Mouse (Mus musculus): Measurements from ENCODE around the gene Slc25a38. TPM values are rescaled to one million over a fixed set of nuclear protein-coding genes. Genes with fewer than 3 reads are reported as not detected.

Gene Slc25a38
- polyA plus RNA-seq, 1 experiment, result 17.1 TPM

DNA sequence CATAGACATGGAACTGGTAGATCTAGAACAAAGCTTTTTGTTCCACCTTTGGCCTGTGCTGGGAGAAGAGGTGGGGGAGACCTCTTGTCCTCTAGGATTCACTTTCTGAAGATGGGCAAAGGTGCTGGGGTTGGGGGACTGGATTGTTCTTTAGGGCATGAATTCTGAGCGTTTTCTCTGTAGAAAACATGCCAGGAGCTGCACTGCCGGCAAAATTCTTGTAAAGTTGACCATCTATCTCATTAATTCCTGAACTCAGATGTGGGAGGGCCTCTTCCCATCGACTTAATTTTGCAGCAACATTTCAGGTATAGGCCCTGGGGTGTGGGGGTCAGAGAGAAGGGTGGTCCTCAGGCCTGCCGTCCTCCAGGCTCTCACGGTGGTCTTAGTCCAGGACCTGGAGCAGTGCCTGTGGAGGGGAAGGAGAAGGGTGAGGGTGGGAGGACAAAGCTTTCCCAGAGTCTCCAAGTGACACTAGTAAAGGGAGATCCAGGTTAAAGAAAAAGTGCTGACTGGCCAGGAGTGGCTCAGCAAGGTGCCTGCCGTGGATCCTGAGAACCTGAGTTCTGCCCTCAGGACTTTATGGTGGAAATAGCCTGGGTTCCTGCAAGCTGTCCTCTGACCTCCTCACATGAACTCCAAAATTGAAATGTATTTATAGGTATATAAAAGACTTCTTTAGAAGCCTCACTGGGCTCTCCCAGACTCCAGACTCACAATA lies 23.7 kb downstream of the Slc25a38 start:
- no peaks in the 10 kb centered on the region for H3K4me1 ChIP-seq (ENCODE audit: control insufficient read depth, insufficient read depth, low read length)
- no peak overlapping the region for H3K27ac ChIP-seq (ENCODE audit: insufficient read depth, low read length)
- TF ChIP-seq CTCF (IDR thresholded peaks at IDR 0.05; ENCODE audit: borderline replicate concordance, insufficient read depth, low read length) (no peak), POLR2A (IDR thresholded peaks at IDR 0.05; ENCODE audit: low read depth, low read length) (peak; percentile 33)
- H3K4me3 ChIP-seq (ENCODE audit: insufficient read depth, low read length), result no peak overlapping the region

DNA sequence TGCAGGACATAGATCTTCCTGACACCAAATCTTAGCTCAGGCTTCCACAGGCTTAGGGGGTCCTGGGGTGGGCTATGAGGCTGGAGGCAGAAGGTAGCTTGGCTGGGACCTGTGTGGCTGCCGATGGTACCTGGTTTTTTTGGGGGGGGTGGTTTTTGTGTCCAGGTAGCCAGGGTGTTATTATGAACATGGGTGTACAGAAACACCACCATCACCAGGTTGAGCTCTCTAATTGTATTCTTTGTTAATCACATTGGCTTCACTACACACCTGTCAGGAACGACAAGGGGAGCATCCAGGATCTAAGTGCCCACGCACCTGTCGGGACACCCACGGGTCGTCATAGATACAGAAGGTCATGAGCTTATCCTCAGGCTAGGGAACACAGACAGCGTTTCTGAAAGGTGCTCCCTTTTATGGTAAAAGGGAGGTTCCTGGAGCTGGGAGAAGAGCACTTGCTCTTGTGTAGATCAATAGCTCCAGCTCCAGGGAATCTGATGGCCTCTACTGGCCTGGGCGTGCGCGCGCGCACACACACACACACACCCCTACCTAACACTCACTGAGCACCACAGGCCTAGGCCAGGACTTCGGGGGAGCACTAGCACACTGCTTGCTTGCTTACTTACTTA lies 24.5 kb downstream of the Slc25a38 start:
- Histone ChIP-seq H3K4me3 (ENCODE audit: insufficient read depth, low read length) (no peak overlapping the region), H3K27ac (ENCODE audit: insufficient read depth, low read length) (no peak overlapping the region), H3K4me1 (ENCODE audit: control insufficient read depth, insufficient read depth, low read length) (no peaks in the 10 kb centered on the region)
- TF ChIP-seq CTCF (IDR thresholded peaks at IDR 0.05; ENCODE audit: borderline replicate concordance, insufficient read depth, low read length), result no peak
- no peak for TF ChIP-seq POLR2A (IDR thresholded peaks at IDR 0.05; ENCODE audit: low read depth, low read length)

DNA sequence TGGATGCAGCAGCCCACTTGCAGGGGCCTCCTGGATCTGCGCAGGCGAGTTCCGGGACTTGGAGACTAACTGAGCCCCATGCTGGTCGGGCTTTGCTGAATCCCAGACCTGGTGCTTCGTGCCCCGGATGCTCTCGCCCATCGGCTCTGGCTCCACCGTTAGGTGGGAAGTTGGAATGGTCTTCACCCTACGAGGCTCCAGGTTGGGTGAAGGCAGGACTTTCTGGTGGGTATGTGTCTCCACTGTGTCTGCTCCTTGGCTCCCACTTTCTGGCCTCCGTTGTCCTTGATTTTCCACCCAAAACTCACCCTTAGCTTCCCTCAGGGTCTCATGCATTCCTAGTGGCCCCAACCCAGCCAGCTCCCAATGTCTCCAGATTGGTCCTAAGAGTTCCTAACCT lies 25.3 kb downstream of the Slc25a38 start:
- Histone ChIP-seq H3K4me3 (ENCODE audit: insufficient read depth, low read length) (no peak overlapping the region), H3K27ac (ENCODE audit: insufficient read depth, low read length) (no peak overlapping the region)
- TF ChIP-seq POLR2A (IDR thresholded peaks at IDR 0.05; ENCODE audit: low read depth, low read length) (no peak), CTCF (IDR thresholded peaks at IDR 0.05; ENCODE audit: borderline replicate concordance, insufficient read depth, low read length) (no peak)

DNA sequence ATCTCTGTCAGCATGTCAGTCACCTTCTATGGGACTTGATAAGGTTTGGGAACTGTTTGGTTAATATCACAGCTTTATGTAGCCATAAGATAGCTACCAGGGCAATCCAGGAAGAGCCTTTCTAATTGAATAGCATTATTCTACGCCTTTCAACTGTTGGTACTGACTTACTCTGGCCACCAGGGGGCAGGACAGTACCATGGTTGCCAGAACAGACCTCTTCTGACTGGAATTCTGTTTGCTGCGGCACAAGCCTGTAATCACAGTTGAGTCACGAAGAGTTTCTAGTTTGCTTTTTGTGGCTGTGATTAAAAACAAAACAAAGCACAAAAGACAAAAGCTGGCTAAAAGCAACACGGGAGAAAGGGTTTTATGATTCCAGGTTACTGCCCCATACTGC lies 30.5 kb downstream of the Slc25a38 start:
- H3K27ac ChIP-seq (ENCODE audit: insufficient read depth, low read length), result no peak overlapping the region
- TF ChIP-seq POLR2A (IDR thresholded peaks at IDR 0.05; ENCODE audit: low read depth, low read length) (no peak), CTCF (IDR thresholded peaks at IDR 0.05; ENCODE audit: borderline replicate concordance, insufficient read depth, low read length) (peak; percentile 70; the same call in 1 of the 2 replicates)
- no peak overlapping the region for H3K4me3 ChIP-seq (ENCODE audit: insufficient read depth, low read length)
- H3K4me1 ChIP-seq (ENCODE audit: control insufficient read depth, insufficient read depth, low read length), result no peaks in the 10 kb centered on the region

More for the DNA sequence above, 25.3 kb downstream of the Slc25a38 start:
- H3K4me1 ChIP-seq (ENCODE audit: control insufficient read depth, insufficient read depth, low read length), result no peaks in the 10 kb centered on the region

DNA sequence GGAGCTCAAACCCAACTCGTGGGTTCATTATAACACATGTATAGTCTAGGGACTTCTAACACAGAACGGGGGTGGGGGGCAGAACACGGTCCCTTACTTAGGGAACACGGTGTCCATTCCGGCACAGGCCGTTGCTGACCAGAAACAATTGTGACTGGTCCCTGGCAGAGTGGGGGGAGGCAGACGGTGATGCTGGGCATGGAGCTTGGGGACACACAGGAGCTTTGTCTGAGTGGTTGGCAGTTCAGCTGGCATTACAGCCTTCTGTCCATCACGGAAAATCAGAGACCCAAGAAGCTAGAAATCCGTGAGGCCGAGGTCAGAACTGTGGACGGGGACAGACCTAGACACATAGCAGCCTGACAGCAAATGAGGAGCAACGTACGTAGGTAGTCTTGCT lies 34.3 kb downstream of the Slc25a38 start:
- Histone ChIP-seq H3K27ac (ENCODE audit: insufficient read depth, low read length) (no peak overlapping the region), H3K4me1 (ENCODE audit: control insufficient read depth, insufficient read depth, low read length) (no peaks in the 10 kb centered on the region), H3K4me3 (ENCODE audit: insufficient read depth, low read length) (no peak overlapping the region)
- TF ChIP-seq POLR2A (IDR thresholded peaks at IDR 0.05; ENCODE audit: low read depth, low read length) (no peak), CTCF (IDR thresholded peaks at IDR 0.05; ENCODE audit: borderline replicate concordance, insufficient read depth, low read length) (no peak)

DNA sequence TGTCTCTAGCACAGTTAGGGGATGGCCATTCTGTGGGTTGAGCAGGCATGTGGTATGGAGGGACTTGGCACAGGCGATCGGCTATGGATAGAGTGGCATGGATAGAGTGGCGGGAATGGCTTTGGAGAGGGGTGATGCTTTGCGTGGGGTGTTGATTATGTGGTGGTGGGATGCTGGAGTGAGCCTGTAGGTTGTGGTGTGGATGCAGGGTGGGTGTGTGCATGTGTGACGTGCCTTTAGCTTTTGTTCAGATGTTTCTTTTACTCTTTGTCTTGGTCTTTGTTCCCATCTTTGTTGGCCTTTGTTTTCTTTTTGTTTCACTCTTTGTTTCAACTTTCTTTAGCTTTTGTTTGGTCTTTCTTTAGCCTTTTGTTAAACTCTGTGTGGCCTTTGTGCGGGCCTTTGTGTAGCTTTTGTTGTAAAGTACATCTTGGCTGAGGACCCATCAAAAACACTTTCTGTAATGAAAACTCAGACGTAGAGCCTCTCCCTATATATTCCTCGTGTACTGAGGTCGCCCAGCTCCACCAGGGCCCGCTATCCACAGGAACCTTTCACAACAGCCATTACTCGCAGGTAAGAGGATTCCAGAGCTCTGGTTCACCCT lies 39.2 kb downstream of the Slc25a38 start, which contains the start of gene Mobp:
Mobp (plus strand) TSS at position 486 of the 607 bp plus-strand sequence.
- TF ChIP-seq POLR2A (IDR thresholded peaks at IDR 0.05; ENCODE audit: low read depth, low read length) (no peak), CTCF (IDR thresholded peaks at IDR 0.05; ENCODE audit: borderline replicate concordance, insufficient read depth, low read length) (no peak)
- H3K27ac ChIP-seq (ENCODE audit: insufficient read depth, low read length), result no peak within 1 kb of the TSS
- no peaks in the 10 kb centered on the region for H3K4me1 ChIP-seq (ENCODE audit: control insufficient read depth, insufficient read depth, low read length)
- no peak within 1 kb of the TSS for H3K4me3 ChIP-seq (ENCODE audit: insufficient read depth, low read length)

DNA sequence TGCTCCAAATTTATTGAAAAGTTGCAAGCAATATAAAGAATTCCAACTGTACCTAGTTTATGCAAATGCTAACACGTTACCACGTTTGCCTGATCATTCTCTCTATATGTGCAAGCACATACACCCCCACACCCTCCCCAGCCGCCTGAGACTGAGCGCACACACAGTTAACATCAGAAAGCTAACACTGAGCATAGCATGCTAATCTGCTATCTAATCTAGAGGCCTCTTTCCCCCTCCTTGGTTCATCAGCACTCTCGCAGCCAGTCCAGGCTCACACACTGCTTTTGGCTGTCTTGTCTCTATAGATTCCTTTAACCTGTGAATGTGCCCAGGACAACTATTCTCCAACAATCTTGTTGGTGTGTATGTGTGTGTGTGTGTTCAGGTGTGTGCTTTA lies 41.0 kb downstream of the Slc25a38 start:
- Histone ChIP-seq H3K4me3 (ENCODE audit: insufficient read depth, low read length) (no peak overlapping the region), H3K4me1 (ENCODE audit: control insufficient read depth, insufficient read depth, low read length) (no peaks in the 10 kb centered on the region), H3K27ac (ENCODE audit: insufficient read depth, low read length) (no peak overlapping the region)
- TF ChIP-seq CTCF (IDR thresholded peaks at IDR 0.05; ENCODE audit: borderline replicate concordance, insufficient read depth, low read length), result no peak
- TF ChIP-seq POLR2A (IDR thresholded peaks at IDR 0.05; ENCODE audit: low read depth, low read length), result no peak

DNA sequence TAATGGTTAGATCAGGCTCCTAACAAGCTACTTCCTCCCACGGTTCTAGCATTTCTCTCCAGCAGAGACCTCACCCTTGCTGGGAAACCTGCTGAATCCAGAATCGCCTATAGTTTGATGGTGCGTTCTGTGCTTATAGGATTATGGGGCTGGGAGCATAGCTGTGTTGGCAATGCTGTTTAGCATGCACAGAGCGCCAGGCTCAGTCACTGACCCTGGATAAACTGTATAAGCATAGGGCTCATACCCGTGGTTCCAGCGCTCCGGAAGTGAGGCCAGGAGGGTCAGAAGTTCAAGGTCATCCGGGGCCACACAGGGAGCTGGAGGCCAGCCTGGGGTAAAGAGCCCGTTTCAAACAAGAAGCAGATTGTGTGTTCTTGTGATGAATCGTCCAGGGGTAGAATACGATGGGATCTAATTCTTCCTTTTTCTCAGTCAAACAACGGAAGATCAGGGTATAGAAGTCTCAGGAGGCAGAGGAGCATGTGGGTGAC lies 41.8 kb downstream of the Slc25a38 start:
- Histone ChIP-seq H3K27ac (ENCODE audit: insufficient read depth, low read length) (no peak overlapping the region), H3K4me3 (ENCODE audit: insufficient read depth, low read length) (no peak overlapping the region), H3K4me1 (ENCODE audit: control insufficient read depth, insufficient read depth, low read length) (no peaks in the 10 kb centered on the region)
- TF ChIP-seq POLR2A (IDR thresholded peaks at IDR 0.05; ENCODE audit: low read depth, low read length) (no peak), CTCF (IDR thresholded peaks at IDR 0.05; ENCODE audit: borderline replicate concordance, insufficient read depth, low read length) (no peak)

DNA sequence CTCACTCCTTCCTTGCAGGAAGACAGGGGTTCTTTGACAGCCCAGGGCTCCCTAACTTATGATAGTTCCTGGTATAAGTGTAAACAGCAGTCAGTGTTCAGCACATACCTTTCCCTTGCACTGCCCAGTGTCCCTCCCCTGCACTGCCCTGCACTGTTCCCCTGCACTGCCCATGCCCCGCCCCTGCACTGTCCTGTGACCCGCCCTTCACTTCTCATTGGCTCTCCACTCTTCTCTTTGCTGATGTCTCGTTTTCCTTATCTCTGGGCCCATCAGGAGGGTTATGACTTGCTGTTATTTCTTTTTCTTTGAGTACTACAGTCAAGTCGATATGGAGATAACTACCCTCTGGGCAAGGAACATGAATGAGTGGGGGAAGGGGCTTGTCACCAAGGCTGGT lies 47.9 kb downstream of the Slc25a38 start:
- Histone ChIP-seq H3K27ac (ENCODE audit: insufficient read depth, low read length) (no peak overlapping the region), H3K4me1 (ENCODE audit: control insufficient read depth, insufficient read depth, low read length) (no peaks in the 10 kb centered on the region), H3K4me3 (ENCODE audit: insufficient read depth, low read length) (no peak overlapping the region)
- TF ChIP-seq CTCF (IDR thresholded peaks at IDR 0.05; ENCODE audit: borderline replicate concordance, insufficient read depth, low read length), result no peak
- no peak for TF ChIP-seq POLR2A (IDR thresholded peaks at IDR 0.05; ENCODE audit: low read depth, low read length)

DNA sequence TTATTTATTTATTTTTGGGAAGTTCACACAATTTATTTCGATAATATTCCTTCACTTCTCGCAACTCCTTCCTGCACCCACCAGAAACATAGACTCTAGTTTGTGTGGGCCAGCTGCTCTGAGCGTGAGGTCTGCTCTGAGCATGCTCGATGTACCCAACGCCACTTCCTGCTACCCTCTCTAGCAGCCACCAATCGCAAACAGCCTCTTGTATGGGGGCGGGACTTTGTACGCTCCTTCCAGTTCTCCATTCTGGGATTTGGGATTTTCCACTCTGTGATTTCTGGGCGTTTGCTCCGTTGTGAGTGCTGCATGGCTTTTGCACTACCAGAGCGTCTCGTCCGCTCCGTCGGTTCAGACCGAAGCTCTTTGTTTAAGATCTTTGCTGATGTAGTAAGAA lies 53.7 kb downstream of the Slc25a38 start:
- Histone ChIP-seq H3K4me3 (ENCODE audit: insufficient read depth, low read length) (no peak overlapping the region), H3K4me1 (ENCODE audit: control insufficient read depth, insufficient read depth, low read length) (no peaks in the 10 kb centered on the region), H3K27ac (ENCODE audit: insufficient read depth, low read length) (no peak overlapping the region)
- TF ChIP-seq CTCF (IDR thresholded peaks at IDR 0.05; ENCODE audit: borderline replicate concordance, insufficient read depth, low read length), result no peak
- no peak for TF ChIP-seq POLR2A (IDR thresholded peaks at IDR 0.05; ENCODE audit: low read depth, low read length)
